Mouse (Mus musculus) left cerebral cortex, adult 2 months (tissue): ENCODE measurements around the gene Gtf2h1. TPM values are rescaled to one million over a fixed set of nuclear protein-coding genes. Genes with fewer than 3 reads are reported as not detected.

Source experiments
- DNase-seq, 2 experiments: peaks; one replicate each; pipeline ENCODE4 v3.0.0; 2021 to 2022; ENCODE audit warnings: low spot score in 2 of 2, mixed read lengths in 1 of 2; ENCODE audit errors: extremely low spot score in 1 of 2
- H3K27ac ChIP-seq: fragments of 200-600 bp; 2 replicates; pipeline ENCODE4 v1.8.1; 2022
- H3K4me3 ChIP-seq: fragments of 200-600 bp; 2 replicates; pipeline ENCODE4 v1.8.1; 2022
- CTCF ChIP-seq: fragments of 200-600 bp; IDR thresholded peaks from 2 replicates; pipeline ENCODE4 v1.8.1; 2022; ENCODE audit warnings: antibody characterized with exemption, mild to moderate bottlenecking, moderate library complexity
- intact Hi-C: fragments of 180-260 bp; cut with DNase I; formaldehyde crosslinking; loops from one replicate; pipeline ENCODE4 v1.15.1; 2025
- total RNA-seq, 2 experiments: library from RNA; stranded (reverse); gene quantifications; 2 replicates each; pipeline ENCODE4 v1.2.3; 2021

Gtf2h1 gene
- total RNA-seq, 2 experiments from 2014 or later = 34.3 to 36.4 TPM

DNA sequence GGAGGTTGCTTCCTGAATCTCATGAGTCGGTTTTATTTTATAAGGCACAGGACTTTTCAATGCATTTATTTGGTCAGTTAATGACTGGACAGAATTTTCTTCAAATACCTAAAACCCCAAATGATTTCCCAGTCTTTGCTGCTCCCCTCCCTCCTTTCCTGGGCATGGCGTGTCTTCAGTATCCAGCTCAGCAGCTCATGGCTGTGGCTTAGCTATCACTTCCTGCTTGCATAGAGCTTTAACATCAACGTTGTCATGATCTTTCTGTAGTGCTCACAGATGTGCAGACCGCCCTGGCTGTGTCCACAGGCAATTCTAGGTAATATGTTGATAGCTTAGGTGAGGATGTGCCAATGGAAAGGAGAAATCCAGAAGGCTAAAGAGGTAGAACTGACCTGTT is 76.1 kb downstream of the Gtf2h1 start:
- no peak for DNase-seq
- intact Hi-C loops = no loop called here
- Histone ChIP-seq H3K4me3 (no peak overlapping the region), H3K27ac (no peak overlapping the region)
- no peak for TF ChIP-seq CTCF

Other genes with a start within 250 kb of the Gtf2h1 start
- gene Sergef, start 156.3 kb upstream of the Gtf2h1 start, total RNA-seq = 10 to 100 TPM; 74.5 to 77.3 TPM
- gene Tph1, start 123.6 kb upstream of the Gtf2h1 start, total RNA-seq = not detected
- 1 to 10 TPM; 8.8 to 9.3 TPM for gene Saal1, start 85.4 kb upstream of the Gtf2h1 start, total RNA-seq
- gene Saa3, start 80.4 kb upstream of the Gtf2h1 start, total RNA-seq = not detected
- not detected for gene Saa4, start 63.5 kb upstream of the Gtf2h1 start, total RNA-seq
- gene Saa1, start 53.1 kb upstream of the Gtf2h1 start, total RNA-seq = not detected
- not detected for gene Saa2, start 44.3 kb upstream of the Gtf2h1 start, total RNA-seq
- gene Hps5, start within 50 bp of the Gtf2h1 start, total RNA-seq = 10 to 100 TPM; 14.6 to 16.8 TPM
- 100 to 1,000 TPM; 342 to 356 TPM for gene Ldha, start 45.4 kb downstream of the Gtf2h1 start, total RNA-seq
- gene Ldhc, start 65.1 kb downstream of the Gtf2h1 start, total RNA-seq = not detected
- gene Tsg101, start 123.9 kb downstream of the Gtf2h1 start, total RNA-seq = 10 to 100 TPM; 74.9 to 76.2 TPM
- gene Uevld, start 162.4 kb downstream of the Gtf2h1 start, total RNA-seq = 10 to 100 TPM; 11.7 to 13.2 TPM
- gene Gm9999, start 187.5 kb downstream of the Gtf2h1 start, total RNA-seq = not detected
- gene Spty2d1, start 212.3 kb downstream of the Gtf2h1 start, total RNA-seq = 10 to 100 TPM; 16.2 to 18.4 TPM